Mouse (Mus musculus): ENCODE measurements around the gene Cntn5. TPM values are rescaled to one million over a fixed set of nuclear protein-coding genes. Genes with fewer than 3 reads are reported as not detected.
A peak's percentile ranks its signal among the peaks of the same experiment; 100 is the strongest.
"Not testable (repeated sequence)": the region's sequence is repeated elsewhere in the genome, so short reads cannot be mapped to it uniquely, and the experiment has no call there.

The Cntn5 gene
- total RNA-seq, 1 experiment from 2014 or later = not detected

DNA sequence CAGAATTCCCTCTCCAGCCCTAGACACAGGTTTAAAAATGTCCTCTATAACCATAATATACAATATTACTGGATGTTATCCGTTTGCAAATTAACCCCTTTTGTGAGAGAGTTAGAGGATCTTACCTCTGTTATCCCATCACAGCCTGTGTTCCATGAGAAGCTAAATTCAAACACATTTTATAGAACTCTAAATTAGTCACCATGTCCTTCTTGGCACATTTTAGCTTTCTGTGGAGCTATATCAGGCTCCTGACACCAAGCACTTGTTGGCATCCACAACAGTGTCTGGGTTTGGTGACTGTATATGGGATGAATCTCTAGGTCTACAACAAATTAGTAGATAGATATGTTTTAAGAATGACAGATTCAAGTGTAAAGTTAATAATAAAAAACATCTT, 253.9 kb downstream of the Cntn5 start:
- DNase-seq = no peak

- DNase-seq = no peak
Observed at GRCm38 (mm10) chr9:10645951-10646350, 258.6 kb downstream of the Cntn5 start.

DNA sequence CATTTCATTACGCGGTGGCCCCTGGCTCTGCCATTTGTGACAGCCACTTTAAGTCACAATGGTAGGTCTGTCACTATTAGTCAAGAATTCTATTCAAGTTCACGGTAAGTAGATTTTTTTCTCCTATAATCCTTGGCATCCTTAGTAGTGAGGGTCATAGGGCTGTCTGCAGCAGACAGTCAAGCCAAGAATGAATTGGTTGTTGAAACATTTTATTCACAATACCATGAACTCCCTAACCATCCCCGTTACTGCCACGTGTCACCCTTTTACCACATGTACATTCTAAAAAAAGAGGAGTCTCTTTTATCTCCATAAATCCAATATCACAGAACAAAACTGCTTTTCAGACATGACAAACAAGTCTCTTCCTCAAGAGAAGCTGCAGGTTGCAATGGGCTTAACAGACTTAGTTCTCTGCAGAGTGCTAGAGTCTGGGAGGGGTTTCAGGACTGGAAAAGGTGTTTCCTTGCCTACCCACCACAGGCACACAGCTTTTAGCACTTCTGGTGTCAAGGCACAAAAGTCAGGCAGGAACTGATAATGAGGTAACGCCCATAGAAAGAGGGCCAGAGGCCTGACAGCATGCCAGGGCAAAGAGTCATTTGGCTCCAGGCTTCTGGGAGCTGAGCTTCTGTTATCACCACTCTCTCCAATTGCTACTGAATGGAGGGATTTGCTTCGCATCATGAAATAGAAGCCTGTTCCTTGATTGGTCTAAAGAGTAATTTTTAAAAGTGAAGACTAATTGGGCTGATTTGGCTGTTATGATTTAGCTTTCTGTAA, 259.3 kb downstream of the Cntn5 start:
- DNase-seq = peak; percentile 7

- DNase-seq = peak; percentile 2
Observed at GRCm38 (mm10) chr9:10618036-10618435, 286.5 kb downstream of the Cntn5 start.

DNA sequence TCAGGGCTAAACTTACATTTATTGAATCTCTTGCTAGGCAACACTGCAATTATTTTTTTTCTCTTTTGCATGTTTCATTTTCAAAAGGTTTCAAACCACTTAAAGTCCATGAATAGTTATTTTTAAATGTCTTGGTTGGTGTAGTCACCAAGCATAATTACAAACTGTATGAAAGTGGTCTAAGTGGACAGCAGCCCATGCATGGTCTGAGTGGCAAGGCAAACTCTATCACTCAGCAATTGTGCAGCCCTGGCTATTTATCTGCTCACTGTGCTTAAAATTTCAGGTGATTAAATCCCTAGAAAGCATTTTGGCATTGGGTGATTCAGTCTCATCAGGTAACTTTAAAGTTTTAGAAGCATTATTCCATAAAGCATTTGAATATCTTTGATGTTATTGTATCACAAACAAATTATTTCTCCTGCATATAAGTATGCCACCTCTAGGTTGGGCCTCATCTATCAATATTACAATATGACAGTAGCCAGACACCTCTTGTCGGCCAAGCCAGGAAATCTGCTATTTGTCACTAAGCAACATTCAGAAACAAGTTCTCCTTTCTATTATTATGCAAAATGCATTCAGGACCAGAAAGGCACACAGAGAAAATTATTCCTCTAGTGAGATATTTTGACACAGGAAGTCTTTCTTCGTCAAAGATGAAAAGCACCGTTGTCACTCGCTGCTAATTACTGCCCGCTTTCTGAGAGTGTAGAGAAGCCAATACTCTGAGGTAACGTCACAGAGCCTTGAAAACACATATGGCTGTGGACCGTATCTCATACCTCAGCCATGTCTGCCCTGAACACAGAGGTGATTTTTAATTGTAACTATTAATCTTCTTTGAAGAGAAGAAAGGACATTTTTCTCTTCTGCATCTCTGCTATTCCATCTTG, 329.0 kb downstream of the Cntn5 start:
- DNase-seq = no peak

GRCm38 (mm10) chr9:10569830-10570229, 334.7 kb downstream of the Cntn5 start:
- no peak for DNase-seq

GRCm38 (mm10) chr9:10540877-10541276, 363.7 kb downstream of the Cntn5 start:
- DNase-seq = not testable (repeated sequence)

- DNase-seq = no peak
Observed at GRCm38 (mm10) chr9:10532248-10532647, 372.3 kb downstream of the Cntn5 start.

DNA sequence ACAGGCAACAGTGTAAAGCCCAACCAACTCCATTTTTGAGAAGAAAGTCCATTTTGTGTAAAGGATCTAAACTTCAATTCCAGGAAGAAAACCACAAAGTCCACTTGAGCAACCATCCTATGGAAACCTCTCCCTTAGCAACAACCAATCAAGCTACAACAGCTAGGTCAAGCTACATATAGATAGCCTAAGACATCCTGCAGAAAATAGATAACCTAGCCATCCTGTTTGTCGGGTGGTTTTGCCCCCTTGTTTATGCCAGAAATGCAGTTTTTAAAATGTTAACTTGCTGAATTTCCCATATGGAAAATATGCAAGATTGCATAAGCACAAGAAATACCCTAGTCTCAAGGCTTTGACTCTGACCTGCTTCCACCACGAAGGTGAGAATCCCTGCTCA, 373.5 kb downstream of the Cntn5 start:
- no peak for DNase-seq

DNA sequence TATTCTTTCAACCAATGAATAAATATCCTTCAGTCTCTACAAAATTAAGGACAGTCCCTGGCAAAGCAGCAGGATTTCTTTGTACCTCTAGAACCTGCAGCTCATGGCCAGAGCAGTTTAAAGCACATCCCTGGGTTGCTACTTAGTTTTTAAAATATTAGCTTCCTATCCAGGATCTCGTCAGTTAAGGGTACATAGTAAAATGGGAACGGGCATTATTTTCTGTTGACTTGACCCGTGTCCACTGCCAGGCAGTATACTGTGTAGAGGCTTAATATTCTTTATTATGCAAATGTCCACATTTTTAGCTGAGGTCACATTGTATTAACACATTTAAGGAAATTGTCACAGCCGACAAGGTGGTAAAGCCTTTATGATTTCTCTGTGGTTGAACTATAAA, 375.0 kb downstream of the Cntn5 start:
- no peak for DNase-seq

DNA sequence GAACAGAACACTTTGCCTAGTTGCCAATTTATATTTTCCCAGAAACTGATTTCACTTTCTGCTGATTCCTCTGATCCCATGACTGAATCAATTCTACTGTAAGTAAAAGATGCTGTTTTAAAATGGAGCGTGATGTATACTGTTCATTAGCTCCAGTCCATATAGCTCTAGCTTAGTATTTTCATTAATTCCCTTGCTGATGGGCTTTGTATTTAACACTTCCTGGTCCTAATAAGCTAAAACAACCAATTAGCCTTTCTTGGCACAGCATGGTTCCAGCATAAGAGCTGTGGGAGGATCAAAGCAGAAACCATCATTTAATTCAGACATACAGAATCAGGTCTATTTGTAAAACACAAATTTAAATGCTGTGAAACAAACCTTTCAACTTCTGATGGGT, 375.5 kb downstream of the Cntn5 start:
- no peak for DNase-seq

DNA sequence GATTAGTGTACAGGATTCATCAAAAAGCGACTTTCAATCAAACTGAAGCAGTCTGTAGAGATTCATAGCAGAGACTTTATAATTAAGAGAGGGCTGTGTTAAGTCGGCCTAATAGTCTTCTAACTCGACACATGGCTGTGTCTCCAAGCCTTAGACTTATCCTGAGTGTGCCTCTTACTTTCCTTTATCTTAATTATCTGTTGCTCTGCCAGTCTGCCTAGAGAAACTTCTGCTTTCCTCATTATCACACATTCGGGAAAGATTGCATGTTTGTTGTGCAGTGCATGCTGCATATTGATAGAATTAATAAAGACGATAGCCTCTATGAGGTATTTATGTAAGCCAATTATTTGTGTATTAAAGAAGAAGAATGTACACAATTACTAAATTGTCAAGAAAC, 375.9 kb downstream of the Cntn5 start:
- DNase-seq = no peak

GRCm38 (mm10) chr9:10525915-10526667, 378.5 kb downstream of the Cntn5 start:
- DNase-seq = no peak

DNA sequence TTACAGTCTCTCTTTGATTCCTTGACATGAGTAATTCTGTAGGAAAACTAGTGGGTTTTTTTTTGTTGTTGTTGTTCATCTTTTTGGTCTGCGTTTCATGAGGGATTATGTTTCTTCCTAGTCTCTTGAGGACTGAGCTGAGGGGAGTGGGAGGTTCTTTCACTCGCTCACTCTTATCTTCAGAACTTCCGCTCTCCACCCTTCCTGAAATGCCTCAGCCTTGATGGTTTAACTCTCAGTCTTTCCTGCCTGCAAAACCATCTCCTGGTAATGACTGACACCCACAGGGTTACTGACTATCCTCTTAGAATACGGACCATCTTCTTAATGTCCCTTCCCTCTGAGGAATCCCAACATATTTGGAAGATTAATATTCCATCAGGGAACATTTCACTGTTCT, 382.0 kb downstream of the Cntn5 start:
- no peak for DNase-seq

GRCm38 (mm10) chr9:10521054-10521453, 383.5 kb downstream of the Cntn5 start:
- DNase-seq = no peak

GRCm38 (mm10) chr9:10492243-10492642, 412.3 kb downstream of the Cntn5 start:
- DNase-seq = no peak

- DNase-seq = no peak
Observed at GRCm38 (mm10) chr9:10471484-10472125, 433.0 kb downstream of the Cntn5 start.

- no peak for DNase-seq
Observed at GRCm38 (mm10) chr9:10464758-10465157, 439.8 kb downstream of the Cntn5 start.

GRCm38 (mm10) chr9:10457900-10458299, 446.7 kb downstream of the Cntn5 start:
- no peak for DNase-seq

DNA sequence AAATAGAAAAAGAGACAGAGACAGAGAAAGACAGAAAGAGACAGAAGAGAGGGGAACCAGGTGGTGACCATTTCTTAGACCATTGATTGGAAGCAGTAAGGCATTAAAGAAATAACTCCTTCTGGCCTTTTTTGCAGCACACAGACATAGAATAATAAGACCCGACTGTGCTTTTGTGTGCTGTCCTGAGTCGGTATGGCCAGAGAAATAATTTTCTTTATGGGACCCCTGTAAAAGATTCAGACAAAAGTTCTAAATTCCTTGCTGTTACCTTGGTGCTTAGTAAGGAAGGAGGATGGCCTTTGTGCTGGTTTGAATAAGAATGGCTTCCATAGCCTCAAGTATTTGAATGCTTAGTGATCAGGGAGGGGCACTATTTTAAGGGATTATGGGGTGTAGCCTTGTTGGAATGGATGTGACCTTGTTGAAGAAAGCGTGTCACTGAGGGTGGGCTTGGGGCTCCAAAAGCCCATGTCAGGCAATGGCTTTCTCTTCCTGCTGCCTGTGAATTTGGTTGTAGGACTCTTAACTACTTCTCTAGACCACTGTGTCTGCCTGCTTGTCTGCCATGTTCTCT, 455.5 kb downstream of the Cntn5 start:
- no peak for DNase-seq

- DNase-seq = no peak
Observed at GRCm38 (mm10) chr9:10447220-10447837, 457.2 kb downstream of the Cntn5 start.
